Mouse (Mus musculus): ENCODE measurements around the gene Gm4871.
"Not testable (repeated sequence)": the region's sequence is repeated elsewhere in the genome, so short reads cannot be mapped to it uniquely, and the experiment has no call there.

DNA sequence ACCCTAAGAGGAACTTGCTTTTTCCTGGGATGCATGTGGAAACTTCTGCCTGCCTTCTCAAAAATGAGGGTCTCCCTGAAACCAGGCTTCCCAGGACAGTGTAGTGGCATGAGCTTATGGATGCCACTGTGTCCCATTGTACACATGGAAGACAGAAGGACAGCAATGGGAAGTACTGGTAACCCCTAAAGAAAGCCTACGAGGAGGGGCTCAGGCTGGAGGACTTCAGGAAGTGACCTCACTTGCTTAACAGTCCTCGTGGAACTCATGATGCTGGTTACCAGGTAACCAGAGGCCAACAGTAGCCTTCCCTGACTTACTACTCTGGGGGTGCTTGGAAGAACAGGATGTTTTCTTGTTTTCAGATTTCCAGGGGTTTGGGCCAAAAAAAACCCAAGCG is 10.1 kb upstream of the Gm4871 start, which contains the start of gene 1700018F24Rik:
- TF ChIP-seq POLR2A (IDR thresholded peaks at IDR 0.05; ENCODE audit: low read depth, low read length); CTCF (IDR thresholded peaks at IDR 0.05; ENCODE audit: extremely low read depth, insufficient read depth, insufficient read length, insufficient replicate concordance): not testable (repeated sequence)

Measured in spleen, adult 2 months (tissue).